Mouse (Mus musculus) ES-Bruce4 (cell line): ENCODE data around the gene Kcnk5.

ENCODE experiments used
- CTCF ChIP-seq: IDR thresholded peaks from one replicate; pipeline ENCODE4 v1.8.1; 2011; ENCODE audit warnings: low read depth, low read length
- EP300 ChIP-seq: IDR thresholded peaks from 2 replicates; pipeline ENCODE4 v1.6.1; 2011; ENCODE audit warnings: low read depth, low read length; ENCODE audit not compliant: insufficient read depth
- POLR2A ChIP-seq: IDR thresholded peaks from one replicate; pipeline ENCODE4 v1.8.1; 2011; ENCODE audit warnings: low read length; ENCODE audit not compliant: insufficient read depth

DNA sequence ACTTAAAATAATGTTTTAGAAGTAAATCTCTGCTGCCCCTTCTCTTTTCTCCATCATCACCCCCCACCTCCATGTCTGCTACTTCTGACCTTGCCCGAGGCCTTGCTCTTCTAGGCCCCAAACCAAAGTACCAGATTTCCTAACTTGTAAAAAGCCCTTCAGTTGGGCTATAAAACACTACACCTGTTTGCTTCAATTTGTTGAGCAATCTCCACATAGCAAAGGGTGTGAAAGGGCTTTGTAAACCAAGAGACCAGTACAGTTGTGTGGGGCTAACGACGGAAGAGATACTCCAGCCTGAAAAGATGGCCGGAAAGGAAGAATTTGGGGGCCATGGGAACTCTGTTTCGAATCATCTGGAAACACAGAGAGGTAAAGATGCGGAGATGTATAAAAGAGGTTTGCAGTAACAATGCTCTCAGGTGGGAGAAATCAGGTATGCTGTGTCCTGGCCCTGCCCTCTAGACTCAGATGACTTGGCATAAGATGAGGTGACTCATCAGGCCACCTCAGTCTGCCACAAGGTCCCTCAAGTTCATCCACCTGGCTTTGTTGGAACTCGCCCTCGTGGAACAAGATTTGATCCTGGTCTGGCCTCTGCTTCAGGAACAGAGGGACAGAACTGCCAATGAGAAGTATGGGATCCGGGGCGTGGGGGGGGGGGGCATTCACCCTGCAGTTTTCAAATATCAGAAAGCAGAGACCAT is 46.5 kb downstream of the Kcnk5 start:
- TF ChIP-seq EP300 (no peak), POLR2A (no peak), CTCF (no peak)
